Mouse (Mus musculus) limb, embryonic 12.5 days (tissue): ENCODE data around the gene Hoxa1. TPM values are rescaled to one million over a fixed set of nuclear protein-coding genes. Genes with fewer than 3 reads are reported as not detected.
A peak's percentile ranks its signal among the peaks of the same experiment; 100 is the strongest.

Experiments
- ATAC-seq: fragments of 200-750 bp; cut with Nextera tagmentation; 2 replicates; pipeline ENCODE4 v1.8.0; 2017; ENCODE audit warnings: low read depth, moderate TSS enrichment; ENCODE audit not compliant: insufficient number of reproducible peaks, insufficient read depth, low FRiP score, low TSS enrichment
- H3K27ac ChIP-seq: fragments of 300-500 bp; sonication (generic); 2 replicates; pipeline ENCODE4 v1.5.1; 2016; ENCODE audit warnings: mild to moderate bottlenecking, moderate library complexity
- H3K27me3 ChIP-seq: fragments of 300-500 bp; sonication (generic); 2 replicates; pipeline ENCODE4 v1.6.1; 2016; ENCODE audit warnings: mild to moderate bottlenecking, moderate library complexity
- H3K36me3 ChIP-seq: fragments of 300-500 bp; sonication (generic); 2 replicates; pipeline ENCODE4 v1.6.1; 2016; ENCODE audit warnings: mild to moderate bottlenecking, moderate library complexity
- H3K4me1 ChIP-seq: fragments of 300-500 bp; sonication (generic); replicated peaks from 2 replicates; pipeline ENCODE4 v1.6.1; 2016
- H3K4me2 ChIP-seq: fragments of 300-500 bp; sonication (generic); 2 replicates; pipeline ENCODE4 v1.6.1; 2016; ENCODE audit warnings: mild to moderate bottlenecking, moderate library complexity
- H3K4me3 ChIP-seq: fragments of 300-500 bp; sonication (generic); replicated peaks from 2 replicates; pipeline ENCODE4 v1.5.1; 2016; ENCODE audit warnings: mild to moderate bottlenecking
- H3K9ac ChIP-seq: fragments of 300-500 bp; sonication (generic); replicated peaks from 2 replicates; pipeline ENCODE4 v1.6.1; 2016; ENCODE audit warnings: mild to moderate bottlenecking, moderate library complexity
- H3K9me3 ChIP-seq: fragments of 300-500 bp; sonication (generic); 2 replicates; pipeline ENCODE4 v1.6.1; 2016; ENCODE audit warnings: mild to moderate bottlenecking, moderate library complexity
- WGBS: fragments of 180-500 bp; shearing (Covaris S2); methylation state at CpG from one replicate; pipeline ENCODE4 v1.1.7; 2016; 5-methylcytosine and 5-hydroxymethylcytosine counted together
- polyA plus RNA-seq: library from polyadenylated mRNA; unstranded; fragments of >200 nt; fragmentation: Nextera tagmentation; extraction: Ambion mirVana; gene quantifications from 2 replicates; pipeline ENCODE4 v1.2.1, GENCODE M21; 2016

Hoxa1 gene
- polyA plus RNA-seq, 1 experiment from 2014 or later = 0.58 TPM

- peaks cover 71% of the 10 kb centered on the region for H3K4me1 ChIP-seq
- no peak overlapping the region for H3K9ac ChIP-seq
- peaks cover 69% of the 10 kb centered on the region for H3K27me3 ChIP-seq
- H3K9me3 ChIP-seq = no peaks in the 10 kb centered on the region
- H3K27ac ChIP-seq = 0 out of 2 replicates have a peak overlapping the region, but pooled peaks have one; percentile 20
- H3K4me3 ChIP-seq = no peak overlapping the region
- ATAC-seq = no peak
- H3K36me3 ChIP-seq = peaks cover 14% of the 10 kb centered on the region; the same call in 1 of the 2 replicates
- H3K4me2 ChIP-seq = no peak overlapping the region; the same call in 1 of the 2 replicates
- WGBS = 26% methylated on average over 5 of the region's 5 CpGs
Measured at GRCm38 (mm10) chr6:52170898-52171223, 12.7 kb upstream of the Hoxa1 start.

GRCm38 (mm10) chr6:52170166-52170897, 12.2 kb upstream of the Hoxa1 start:
- Histone ChIP-seq H3K4me2 (0 out of 2 replicates have a peak overlapping the region, but pooled peaks have one; percentile 28), H3K27ac (peak overlapping the region; percentile 60; the same call in 1 of the 2 replicates)

GRCm38 (mm10) chr6:52169499-52170165, 11.5 kb upstream of the Hoxa1 start:
- Histone ChIP-seq H3K36me3 (peaks cover 14% of the 10 kb centered on the region; the same call in 1 of the 2 replicates), H3K27me3 (peaks cover 69% of the 10 kb centered on the region), H3K4me1 (peaks cover 71% of the 10 kb centered on the region), H3K9ac (no peak overlapping the region), H3K4me2 (0 out of 2 replicates have a peak overlapping the region, but pooled peaks have one; percentile 28), H3K4me3 (no peak overlapping the region), H3K27ac (peak overlapping the region; percentile 60; the same call in 1 of the 2 replicates), H3K9me3 (no peaks in the 10 kb centered on the region)
- WGBS = 40% methylated on average over 16 of the region's 16 CpGs
- ATAC-seq = no peak

More at GRCm38 (mm10) chr6:52170166-52170897, 12.2 kb upstream of the Hoxa1 start:
- H3K36me3 ChIP-seq = peaks cover 14% of the 10 kb centered on the region; the same call in 1 of the 2 replicates
- H3K9me3 ChIP-seq = no peaks in the 10 kb centered on the region
- H3K9ac ChIP-seq = no peak overlapping the region
- WGBS = 25% methylated on average over 40 of the region's 40 CpGs
- no peak for ATAC-seq
- peaks cover 69% of the 10 kb centered on the region for H3K27me3 ChIP-seq
- H3K4me3 ChIP-seq = no peak overlapping the region
- peaks cover 71% of the 10 kb centered on the region for H3K4me1 ChIP-seq

GRCm38 (mm10) chr6:52168191-52169055, 10.3 kb upstream of the Hoxa1 start:
- Histone ChIP-seq H3K9me3 (no peaks in the 10 kb centered on the region), H3K36me3 (peaks cover 14% of the 10 kb centered on the region; the same call in 1 of the 2 replicates), H3K9ac (0 out of 2 replicates have a peak overlapping the region, but pooled peaks have one; percentile 19), H3K27ac (0 out of 2 replicates have a peak overlapping the region, but pooled peaks have one; percentile 45), H3K4me1 (peaks cover 78% of the 10 kb centered on the region), H3K27me3 (peaks cover 80% of the 10 kb centered on the region), H3K4me3 (peak overlapping the region; percentile 21), H3K4me2 (peak overlapping the region; percentile 36; the same call in 1 of the 2 replicates)
- WGBS = 6% methylated on average over 42 of the region's 42 CpGs
- ATAC-seq = no peak

- no peak for ATAC-seq
- Histone ChIP-seq H3K27me3 (peaks cover 87% of the 10 kb centered on the region), H3K4me2 (0 out of 2 replicates have a peak overlapping the region, but pooled peaks have one; percentile 36), H3K4me1 (peaks cover 78% of the 10 kb centered on the region), H3K36me3 (peaks cover 14% of the 10 kb centered on the region; the same call in 1 of the 2 replicates), H3K9me3 (no peaks in the 10 kb centered on the region), H3K9ac (no peak overlapping the region), H3K4me3 (no peak overlapping the region), H3K27ac (no peak overlapping the region)
- 14% methylated on average over 14 of the region's 14 CpGs for WGBS
Measured at GRCm38 (mm10) chr6:52167736-52168161, 9.6 kb upstream of the Hoxa1 start.

- H3K27me3 ChIP-seq = peaks cover 88% of the 10 kb centered on the region
- H3K4me3 ChIP-seq = no peak overlapping the region
- H3K4me1 ChIP-seq = peaks cover 73% of the 10 kb centered on the region
- no peaks in the 10 kb centered on the region for H3K9me3 ChIP-seq
- H3K4me2 ChIP-seq = no peak overlapping the region
- ATAC-seq = no peak
- 31% methylated on average over 1 of the region's 1 CpGs for WGBS
- H3K36me3 ChIP-seq = peaks cover 14% of the 10 kb centered on the region; the same call in 1 of the 2 replicates
- no peak overlapping the region for H3K27ac ChIP-seq
- no peak overlapping the region for H3K9ac ChIP-seq
Measured at GRCm38 (mm10) chr6:52167176-52167575, 9.1 kb upstream of the Hoxa1 start.

GRCm38 (mm10) chr6:52166431-52167077, 8.4 kb upstream of the Hoxa1 start:
- Histone ChIP-seq H3K4me3 (no peak overlapping the region), H3K9ac (no peak overlapping the region), H3K27me3 (peaks cover 86% of the 10 kb centered on the region), H3K27ac (no peak overlapping the region), H3K36me3 (peaks cover 14% of the 10 kb centered on the region; the same call in 1 of the 2 replicates), H3K9me3 (no peaks in the 10 kb centered on the region), H3K4me2 (0 out of 2 replicates have a peak overlapping the region, but pooled peaks have one; percentile 64), H3K4me1 (peaks cover 72% of the 10 kb centered on the region)
- 12% methylated on average over 4 of the region's 4 CpGs for WGBS
- no peak for ATAC-seq

GRCm38 (mm10) chr6:52165441-52166370, 7.6 kb upstream of the Hoxa1 start:
- Histone ChIP-seq H3K9me3 (no peaks in the 10 kb centered on the region), H3K4me3 (peak overlapping the region; percentile 37), H3K27ac (no peak overlapping the region), H3K27me3 (peaks cover 78% of the 10 kb centered on the region), H3K36me3 (peaks cover 14% of the 10 kb centered on the region; the same call in 1 of the 2 replicates), H3K4me2 (peak overlapping the region; percentile 64), H3K4me1 (peaks cover 71% of the 10 kb centered on the region), H3K9ac (0 out of 2 replicates have a peak overlapping the region, but pooled peaks have one; percentile 35)
- no peak for ATAC-seq
- 3% methylated on average over 28 of the region's 28 CpGs for WGBS

- Histone ChIP-seq H3K27me3 (peaks cover 78% of the 10 kb centered on the region), H3K4me1 (peaks cover 71% of the 10 kb centered on the region), H3K27ac (peak within 1 kb of the TSS; percentile 51; the same call in 1 of the 2 replicates), H3K4me3 (peak within 1 kb of the TSS; percentile 37), H3K36me3 (peaks cover 6% of the 10 kb centered on the region; the same call in 1 of the 2 replicates), H3K9me3 (no peaks in the 10 kb centered on the region), H3K4me2 (peak within 1 kb of the TSS; percentile 64), H3K9ac (peak within 1 kb of the TSS; percentile 59)
- WGBS = under 1% methylated on average over 25 of the region's 25 CpGs
- ATAC-seq = no peak
Measured at GRCm38 (mm10) chr6:52164626-52165440, 6.7 kb upstream of the Hoxa1 start, which contains the start of gene Hoxa2. Gene Hoxa2, minus strand, starts transcription at chr6:52164831.
